Mouse (Mus musculus): Measurements from ENCODE around the gene Rad23b. TPM values are rescaled to one million over a fixed set of nuclear protein-coding genes. Genes with fewer than 3 reads are reported as not detected.
"Not testable (repeated sequence)": the region's sequence is repeated elsewhere in the genome, so short reads cannot be mapped to it uniquely, and the experiment has no call there.

The Rad23b gene
- polyA plus RNA-seq (2012; rRNA removed) = 135 and 153 TPM in 2 replicates

GRCm38 (mm10) chr4:55349452-55350218 is at the start of gene Rad23b:
Gene Rad23b (plus strand): TSS chr4:55350043.
- peak; percentile 100 for DNase-seq
- H3K27ac ChIP-seq (ENCODE audit: insufficient read depth, low read length) = peak within 1 kb of the TSS; percentile 71
- TF ChIP-seq CTCF (IDR thresholded peaks at IDR 0.05; ENCODE audit: borderline replicate concordance, insufficient read depth, low read depth, low read length) = no peak
- peak; percentile 72 for TF ChIP-seq POLR2A (IDR thresholded peaks at IDR 0.05; ENCODE audit: borderline replicate concordance, insufficient read depth, low read length)
- no peaks in the 10 kb centered on the region for H3K4me1 ChIP-seq (ENCODE audit: control insufficient read depth, insufficient read depth, low read length)
- under 1% methylated on average over 77 of the region's 77 CpGs for WGBS
- H3K27me3 ChIP-seq (ENCODE audit: control insufficient read depth, insufficient read depth, low read length) = no peaks in the 10 kb centered on the region
- H3K4me3 ChIP-seq (replicated peaks; ENCODE audit: insufficient read depth, low read depth, low read length) = peak within 1 kb of the TSS; percentile 94

- no peak for DNase-seq
- TF ChIP-seq CTCF (IDR thresholded peaks at IDR 0.05; ENCODE audit: borderline replicate concordance, insufficient read depth, low read depth, low read length) (no peak), POLR2A (IDR thresholded peaks at IDR 0.05; ENCODE audit: borderline replicate concordance, insufficient read depth, low read length) (no peak)
- no peak overlapping the region for H3K4me3 ChIP-seq (replicated peaks; ENCODE audit: insufficient read depth, low read depth, low read length)
- 86% methylated on average over 5 of the region's 5 CpGs for WGBS
- no peaks in the 10 kb centered on the region for H3K27me3 ChIP-seq (ENCODE audit: control insufficient read depth, insufficient read depth, low read length)
- H3K27ac ChIP-seq (ENCODE audit: insufficient read depth, low read length) = no peak overlapping the region
- H3K4me1 ChIP-seq (ENCODE audit: control insufficient read depth, insufficient read depth, low read length) = no peaks in the 10 kb centered on the region
Observed at GRCm38 (mm10) chr4:55304121-55304520, 45.7 kb upstream of the Rad23b start.

GRCm38 (mm10) chr4:55306636-55307035 is 43.2 kb upstream of the Rad23b start:
- Histone ChIP-seq H3K27ac (ENCODE audit: insufficient read depth, low read length) (no peak overlapping the region), H3K27me3 (ENCODE audit: control insufficient read depth, insufficient read depth, low read length) (no peaks in the 10 kb centered on the region), H3K4me1 (ENCODE audit: control insufficient read depth, insufficient read depth, low read length) (no peaks in the 10 kb centered on the region), H3K4me3 (replicated peaks; ENCODE audit: insufficient read depth, low read depth, low read length) (no peak overlapping the region)
- TF ChIP-seq CTCF (IDR thresholded peaks at IDR 0.05; ENCODE audit: borderline replicate concordance, insufficient read depth, low read depth, low read length) = no peak
- no peak for TF ChIP-seq POLR2A (IDR thresholded peaks at IDR 0.05; ENCODE audit: borderline replicate concordance, insufficient read depth, low read length)
- DNase-seq = no peak
- WGBS = 78% methylated on average over 4 of the region's 4 CpGs

- H3K27me3 ChIP-seq (ENCODE audit: control insufficient read depth, insufficient read depth, low read length) = no peaks in the 10 kb centered on the region
- no peaks in the 10 kb centered on the region for H3K4me1 ChIP-seq (ENCODE audit: control insufficient read depth, insufficient read depth, low read length)
- H3K4me3 ChIP-seq (replicated peaks; ENCODE audit: insufficient read depth, low read depth, low read length) = no peak overlapping the region
- no peak for TF ChIP-seq CTCF (IDR thresholded peaks at IDR 0.05; ENCODE audit: borderline replicate concordance, insufficient read depth, low read depth, low read length)
- TF ChIP-seq POLR2A (IDR thresholded peaks at IDR 0.05; ENCODE audit: borderline replicate concordance, insufficient read depth, low read length) = no peak
- H3K27ac ChIP-seq (ENCODE audit: insufficient read depth, low read length) = no peak overlapping the region
- DNase-seq = no peak
- 22% methylated on average over 4 of the region's 4 CpGs for WGBS
Observed at GRCm38 (mm10) chr4:55316726-55317125, 33.1 kb upstream of the Rad23b start.

GRCm38 (mm10) chr4:55318350-55318749 is 31.5 kb upstream of the Rad23b start:
- DNase-seq = not testable (repeated sequence)
- WGBS = 93% methylated on average over 9 of the region's 9 CpGs

GRCm38 (mm10) chr4:55325786-55326518 is 23.9 kb upstream of the Rad23b start:
- no peaks in the 10 kb centered on the region for H3K4me1 ChIP-seq (ENCODE audit: control insufficient read depth, insufficient read depth, low read length)
- no peak for DNase-seq
- TF ChIP-seq CTCF (IDR thresholded peaks at IDR 0.05; ENCODE audit: borderline replicate concordance, insufficient read depth, low read depth, low read length) (no peak), POLR2A (IDR thresholded peaks at IDR 0.05; ENCODE audit: borderline replicate concordance, insufficient read depth, low read length) (no peak)
- H3K27ac ChIP-seq (ENCODE audit: insufficient read depth, low read length) = no peak overlapping the region
- 70% methylated on average over 4 of the region's 4 CpGs for WGBS
- H3K4me3 ChIP-seq (replicated peaks; ENCODE audit: insufficient read depth, low read depth, low read length) = no peak overlapping the region
- no peaks in the 10 kb centered on the region; the same call in 1 of the 2 replicates for H3K27me3 ChIP-seq (ENCODE audit: control insufficient read depth, insufficient read depth, low read length)

More at GRCm38 (mm10) chr4:55318350-55318749, 31.5 kb upstream of the Rad23b start:
- not testable (repeated sequence) for H3K4me1 ChIP-seq (ENCODE audit: control insufficient read depth, insufficient read depth, low read length); H3K27ac ChIP-seq (ENCODE audit: insufficient read depth, low read length); H3K27me3 ChIP-seq (ENCODE audit: control insufficient read depth, insufficient read depth, low read length); H3K4me3 ChIP-seq (replicated peaks; ENCODE audit: insufficient read depth, low read depth, low read length)

- TF ChIP-seq CTCF (IDR thresholded peaks at IDR 0.05; ENCODE audit: borderline replicate concordance, insufficient read depth, low read depth, low read length) (no peak), POLR2A (IDR thresholded peaks at IDR 0.05; ENCODE audit: borderline replicate concordance, insufficient read depth, low read length) (no peak)
- 65% methylated on average over 4 of the region's 4 CpGs for WGBS
- no peaks in the 10 kb centered on the region; the same call in 1 of the 2 replicates for H3K27me3 ChIP-seq (ENCODE audit: control insufficient read depth, insufficient read depth, low read length)
Observed at GRCm38 (mm10) chr4:55327508-55327907, 22.3 kb upstream of the Rad23b start.

GRCm38 (mm10) chr4:55328471-55328870 is 21.4 kb upstream of the Rad23b start:
- H3K4me1 ChIP-seq (ENCODE audit: control insufficient read depth, insufficient read depth, low read length) = no peaks in the 10 kb centered on the region
- TF ChIP-seq CTCF (IDR thresholded peaks at IDR 0.05; ENCODE audit: borderline replicate concordance, insufficient read depth, low read depth, low read length) (no peak), POLR2A (IDR thresholded peaks at IDR 0.05; ENCODE audit: borderline replicate concordance, insufficient read depth, low read length) (no peak)
- no peak overlapping the region for H3K4me3 ChIP-seq (replicated peaks; ENCODE audit: insufficient read depth, low read depth, low read length)
- WGBS = 91% methylated on average over 11 of the region's 11 CpGs
- H3K27me3 ChIP-seq (ENCODE audit: control insufficient read depth, insufficient read depth, low read length) = no peaks in the 10 kb centered on the region; the same call in 1 of the 2 replicates
- no peak for DNase-seq
- no peak overlapping the region for H3K27ac ChIP-seq (ENCODE audit: insufficient read depth, low read length)

More at GRCm38 (mm10) chr4:55327508-55327907, 22.3 kb upstream of the Rad23b start:
- H3K4me3 ChIP-seq (replicated peaks; ENCODE audit: insufficient read depth, low read depth, low read length) = no peak overlapping the region
- DNase-seq = no peak
- H3K27ac ChIP-seq (ENCODE audit: insufficient read depth, low read length) = no peak overlapping the region
- no peaks in the 10 kb centered on the region for H3K4me1 ChIP-seq (ENCODE audit: control insufficient read depth, insufficient read depth, low read length)

- H3K4me3 ChIP-seq (replicated peaks; ENCODE audit: insufficient read depth, low read depth, low read length); H3K4me1 ChIP-seq (ENCODE audit: control insufficient read depth, insufficient read depth, low read length); DNase-seq; H3K27ac ChIP-seq (ENCODE audit: insufficient read depth, low read length); H3K27me3 ChIP-seq (ENCODE audit: control insufficient read depth, insufficient read depth, low read length): not testable (repeated sequence)
- 93% methylated on average over 7 of the region's 7 CpGs for WGBS
Observed at GRCm38 (mm10) chr4:55328928-55329327, 20.9 kb upstream of the Rad23b start.

Measured in cerebellum, adult 2 months (tissue).